In the genomic region with DNA sequence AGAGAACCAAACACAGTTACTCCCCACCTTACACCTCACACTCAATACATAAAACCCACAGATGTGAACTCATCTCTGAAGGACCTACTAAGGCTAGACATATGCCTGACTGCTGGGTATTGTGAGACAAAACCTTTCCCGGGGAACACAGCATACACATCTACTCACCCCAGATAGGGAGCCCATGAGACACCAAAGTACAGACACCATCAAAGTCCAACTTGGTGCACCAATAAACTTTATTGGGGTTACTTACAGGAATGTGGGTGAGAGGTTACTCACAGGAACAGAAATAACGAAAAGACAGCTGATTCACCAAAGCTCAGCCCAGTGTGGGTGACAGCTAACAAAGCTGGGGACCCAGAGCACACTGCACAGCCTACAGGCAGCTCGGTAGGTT, we compare ENCODE assay signal across 25 mouse cellular contexts.
"Had no signal": no experiment of that assay in that cellular context is flagged by ENCODE, and none has a peak within 500 bp of the region (broad histone marks: within the 10 kb centered on the region; RNA-seq: fewer than 3 reads in every experiment).

No protein-coding gene starts in this region.

- H3K4me1 ChIP-seq: heart, embryonic 12.5 days; liver, embryonic 12.5 days had no signal

- H3K9me3 ChIP-seq: heart, embryonic 10.5 days; heart, embryonic 12.5 days; hindbrain, embryonic 10.5 days; hindbrain, embryonic 12.5 days; kidney, embryonic 15.5 days; limb, embryonic 13.5 days; limb, embryonic 15.5 days; liver, embryonic 12.5 days had no signal

- DNase-seq: gastrocnemius, adult 2 months; gastrocnemius, postnatal 10 days; gastrocnemius, postnatal 25 days; heart, postnatal 10 days; heart, postnatal 4 days; kidney, adult 11 months; kidney, adult 2 months; kidney, adult 9 months; kidney, postnatal 14 days; kidney, postnatal 36 days; layer of hippocampus, adult 9-11 months; layer of hippocampus, postnatal 36 days; left cerebral cortex, postnatal 4 days had no signal

- H3K4me2 ChIP-seq: heart, embryonic 12.5 days; hindbrain, embryonic 12.5 days; hindbrain, embryonic 14.5 days; kidney, embryonic 15.5 days; limb, embryonic 13.5 days; limb, embryonic 15.5 days; liver, embryonic 12.5 days had no signal

- H3K9ac ChIP-seq: heart, embryonic 12.5 days; hindbrain, embryonic 12.5 days; hindbrain, embryonic 14.5 days; kidney, embryonic 15.5 days; limb, embryonic 13.5 days; limb, embryonic 15.5 days; liver, embryonic 12.5 days had no signal

- H3K36me3 ChIP-seq: heart, embryonic 10.5 days; heart, embryonic 12.5 days; hindbrain, embryonic 10.5 days; hindbrain, embryonic 12.5 days; kidney, embryonic 15.5 days; limb, embryonic 13.5 days; limb, embryonic 15.5 days; liver, embryonic 12.5 days had no signal

- ATAC-seq: hindbrain, embryonic 16.5 days; inflammation-experienced regulatory T-cells, adult 6 months; liver, embryonic 12.5 days had no signal

- H3K4me3 ChIP-seq: gastrocnemius, adult 2 months; heart, embryonic 10.5 days; heart, embryonic 12.5 days; hindbrain, embryonic 10.5 days; hindbrain, embryonic 12.5 days; kidney, embryonic 15.5 days; limb, embryonic 13.5 days; limb, embryonic 15.5 days; liver, embryonic 12.5 days had no signal

- H3K27ac ChIP-seq: gastrocnemius, adult 2 months; heart, embryonic 10.5 days; hindbrain, embryonic 10.5 days; hindbrain, embryonic 12.5 days; hindbrain, embryonic 14.5 days; kidney, embryonic 15.5 days; kidney, postnatal 0 days; limb, embryonic 13.5 days; limb, embryonic 15.5 days; liver, embryonic 12.5 days had no signal
